Mouse (Mus musculus): ENCODE data around the gene Arhgap44.

DNA sequence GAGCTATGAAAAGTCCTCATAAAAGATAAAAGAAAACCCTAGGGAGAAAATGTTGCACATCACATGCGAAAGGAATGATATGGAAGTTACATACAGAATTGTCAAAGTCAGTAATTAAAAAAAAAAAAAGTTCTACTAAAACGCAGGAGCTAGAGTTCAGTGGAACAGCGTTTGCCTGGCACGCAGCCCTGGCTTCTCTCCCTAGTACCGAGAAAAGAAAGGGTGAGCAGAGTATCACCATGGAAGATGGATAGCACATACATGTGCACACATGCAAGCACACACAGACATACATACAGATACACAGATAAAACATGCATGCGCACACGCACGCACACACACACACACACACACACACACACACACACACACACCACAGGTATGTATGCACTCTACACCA is 82.0 kb downstream of the Arhgap44 start:
- TF ChIP-seq MAX (IDR thresholded peaks at IDR 0.05) (no peak), CTCF (IDR thresholded peaks at IDR 0.05; ENCODE audit: control insufficient read depth, insufficient read depth, insufficient read length) (no peak), USF1 (IDR thresholded peaks at IDR 0.05; ENCODE audit: low read depth) (no peak), CEBPB (IDR thresholded peaks at IDR 0.05; ENCODE audit: low read depth) (no peak), MYOG (IDR thresholded peaks at IDR 0.05; ENCODE audit: control insufficient read depth, extremely low read depth, insufficient read length) (no peak), MYOD1 (IDR thresholded peaks at IDR 0.05; ENCODE audit: control insufficient read depth, insufficient read length, low read depth) (no peak), FOSL1 (IDR thresholded peaks at IDR 0.05; ENCODE audit: insufficient read depth, low read length, poor library complexity, severe bottlenecking) (no peak)
